Mouse (Mus musculus): ENCODE measurements around the gene Fam126b. TPM values are rescaled to one million over a fixed set of nuclear protein-coding genes. Genes with fewer than 3 reads are reported as not detected.
"Not testable (repeated sequence)": the region's sequence is repeated elsewhere in the genome, so short reads cannot be mapped to it uniquely, and the experiment has no call there.

Gene Fam126b
- total RNA-seq, 2 experiments from 2014 or later = 13.8 to 14.1 TPM

- DNase-seq = no peak
These were observed 15.7 kb downstream of the Fam126b start for GRCm38 (mm10) chr1:58570437-58570836.

- DNase-seq = no peak
These were observed 17.5 kb downstream of the Fam126b start for GRCm38 (mm10) chr1:58568456-58569130.

GRCm38 (mm10) chr1:58566621-58567020 is 19.5 kb downstream of the Fam126b start:
- DNase-seq = no peak

GRCm38 (mm10) chr1:58564981-58565380 is 21.1 kb downstream of the Fam126b start:
- no peak for DNase-seq

- peak; percentile 30 to 71 for DNase-seq
These were observed 23.7 kb downstream of the Fam126b start for GRCm38 (mm10) chr1:58562455-58562854.

- not testable (repeated sequence) for DNase-seq
These were observed 25.8 kb downstream of the Fam126b start for GRCm38 (mm10) chr1:58560370-58560769.

- DNase-seq = no peak
These were observed 44.7 kb downstream of the Fam126b start for GRCm38 (mm10) chr1:58541386-58541785.

- no peak for DNase-seq
These were observed 78.9 kb downstream of the Fam126b start for GRCm38 (mm10) chr1:58507249-58507648.

GRCm38 (mm10) chr1:58504577-58505254 is 81.4 kb downstream of the Fam126b start, which contains the start of gene Orc2:
TSS of gene Orc2 (minus strand) at chr1:58505109.
- peak; percentile 91 to 96 for DNase-seq

GRCm38 (mm10) chr1:58503793-58504370 is 82.2 kb downstream of the Fam126b start:
- no peak for DNase-seq

- no peak for DNase-seq
These were observed 83.0 kb downstream of the Fam126b start for GRCm38 (mm10) chr1:58503134-58503533.

- DNase-seq = no peak
These were observed 87.4 kb downstream of the Fam126b start for GRCm38 (mm10) chr1:58498758-58499157.

- no peak for DNase-seq
These were observed 88.4 kb downstream of the Fam126b start for GRCm38 (mm10) chr1:58497678-58498077.

GRCm38 (mm10) chr1:58495603-58496002 is 90.5 kb downstream of the Fam126b start:
- DNase-seq = no peak

- DNase-seq = no peak
These were observed 103.5 kb downstream of the Fam126b start for GRCm38 (mm10) chr1:58482647-58483046.

- no peak for DNase-seq
These were observed 110.5 kb downstream of the Fam126b start for GRCm38 (mm10) chr1:58475662-58476061.

Other genes starting within 250 kb of the Fam126b start
- 10 to 100 TPM; 66.2 to 70.6 TPM for gene Bzw1, start 193.4 kb downstream of the Fam126b start, total RNA-seq (2021)
- 10 to 100 TPM; 43.0 to 61.3 TPM for gene Clk1, start 162.3 kb downstream of the Fam126b start, total RNA-seq (2021)
- gene Nif3l1, start 141.2 kb downstream of the Fam126b start, total RNA-seq (2021) = 10 to 100 TPM; 10.8 to 13.8 TPM
- gene Ppil3, start 140.8 kb downstream of the Fam126b start, total RNA-seq (2021) = 10 to 100 TPM; 18.3 to 19.5 TPM
- 10 to 100 TPM; 10.7 to 11.6 TPM for gene Orc2, start 81.2 kb downstream of the Fam126b start, total RNA-seq (2021)
- gene Ndufb3, start 61 bp upstream of the Fam126b start, total RNA-seq (2021) = 100 to 1,000 TPM; 339 to 354 TPM
- gene Als2cr12, start 109.7 kb upstream of the Fam126b start, total RNA-seq (2021) = not detected
- gene Cflar, start 125.2 kb upstream of the Fam126b start, total RNA-seq (2021) = 10 to 100 TPM; 65.2 to 75.0 TPM
- 1 to 10 TPM; 6.4 to 8.0 TPM for gene Casp8, start 209.1 kb upstream of the Fam126b start, total RNA-seq (2021)

Measured in heart, adult 18-20 months (tissue).